Mouse (Mus musculus): ENCODE results near the gene Lin52. TPM values are rescaled to one million over a fixed set of nuclear protein-coding genes. Genes with fewer than 3 reads are reported as not detected.

Gene Lin52
- polyA plus RNA-seq, 1 experiment = 0.09 TPM

DNA sequence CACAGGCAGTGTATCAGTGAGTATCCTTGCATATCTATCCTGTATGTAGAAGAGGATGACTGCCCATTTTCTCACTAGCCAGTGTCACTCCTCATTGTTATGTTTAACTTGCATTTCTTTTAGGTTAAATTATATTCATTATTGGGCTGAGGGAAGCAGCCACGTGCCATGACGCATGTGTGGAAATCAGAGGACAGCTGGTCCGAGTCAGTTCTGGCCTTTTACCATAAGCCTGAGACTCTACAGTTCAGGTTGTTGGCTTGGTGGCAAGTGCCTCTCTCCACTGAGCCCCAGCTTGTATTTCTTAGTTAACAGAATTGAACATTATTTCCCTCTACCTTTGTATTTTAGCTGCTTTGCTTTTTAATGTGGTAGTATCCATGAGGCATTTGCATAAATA is 5.7 kb downstream of the Lin52 start:
- TF ChIP-seq GATA1 (IDR thresholded peaks at IDR 0.05; ENCODE audit: low read length) (no peak), TAL1 (IDR thresholded peaks at IDR 0.05; ENCODE audit: low read length) (no peak)
- H3K4me1 ChIP-seq (ENCODE audit: control insufficient read depth) = peaks cover 26% of the 10 kb centered on the region
- H3K9me3 ChIP-seq (ENCODE audit: control insufficient read depth, low read length) = peaks cover 7% of the 10 kb centered on the region
- no peak overlapping the region for H3K4me3 ChIP-seq (replicated peaks)
- H3K36me3 ChIP-seq (ENCODE audit: control insufficient read depth) = peaks cover 74% of the 10 kb centered on the region
- no peaks in the 10 kb centered on the region for H3K27me3 ChIP-seq (ENCODE audit: control insufficient read depth)

DNA sequence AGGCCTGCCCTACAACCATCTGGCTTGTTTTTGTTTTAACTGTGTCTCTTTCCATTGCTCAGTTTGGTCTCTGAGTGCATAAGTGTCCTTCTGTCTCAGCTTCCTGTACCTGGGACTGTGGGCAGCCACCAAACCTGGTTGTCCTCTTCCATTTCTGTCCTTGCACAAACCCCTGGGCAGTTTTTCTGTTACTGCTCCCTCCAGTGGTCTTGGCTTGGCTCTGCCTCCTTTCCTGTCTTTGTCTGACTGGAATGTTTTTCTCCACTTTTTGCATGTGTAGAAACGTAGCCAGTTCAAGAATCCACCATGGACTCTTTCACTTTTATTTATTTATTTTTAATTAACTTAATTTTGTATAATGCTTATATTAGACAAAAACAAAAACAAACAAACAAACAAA is 8.6 kb downstream of the Lin52 start:
- H3K9me3 ChIP-seq (ENCODE audit: control insufficient read depth, low read length) = peaks cover 7% of the 10 kb centered on the region
- peaks cover 85% of the 10 kb centered on the region for H3K36me3 ChIP-seq (ENCODE audit: control insufficient read depth)
- H3K4me3 ChIP-seq (replicated peaks) = no peak overlapping the region
- no peaks in the 10 kb centered on the region; the same call in 1 of the 2 replicates for H3K4me1 ChIP-seq (ENCODE audit: control insufficient read depth)
- H3K27me3 ChIP-seq (ENCODE audit: control insufficient read depth) = no peaks in the 10 kb centered on the region
- TF ChIP-seq GATA1 (IDR thresholded peaks at IDR 0.05; ENCODE audit: low read length) = no peak

DNA sequence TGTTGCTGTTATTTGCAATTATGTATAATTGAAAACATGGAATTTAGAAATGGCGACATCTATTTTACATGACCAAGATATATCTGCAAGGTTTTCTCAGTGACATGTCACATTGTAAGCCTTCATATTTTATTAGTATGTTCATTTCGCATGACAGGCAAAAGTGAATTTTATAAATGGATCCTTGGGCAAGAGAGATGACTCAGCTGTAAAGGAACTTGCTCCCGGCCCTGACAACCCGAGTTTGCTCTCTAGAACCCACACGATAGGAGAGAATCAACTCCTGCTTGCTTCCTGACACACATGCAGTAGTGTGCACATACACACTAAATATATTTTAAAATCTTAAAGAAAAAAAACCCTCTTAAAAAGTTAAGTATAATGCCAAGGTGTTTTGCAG is 10.2 kb downstream of the Lin52 start:
- H3K4me3 ChIP-seq (replicated peaks) = no peak overlapping the region
- no peaks in the 10 kb centered on the region for H3K27me3 ChIP-seq (ENCODE audit: control insufficient read depth)
- no peak for TF ChIP-seq TAL1 (IDR thresholded peaks at IDR 0.05; ENCODE audit: low read length)
- no peak for TF ChIP-seq GATA1 (IDR thresholded peaks at IDR 0.05; ENCODE audit: low read length)
- H3K36me3 ChIP-seq (ENCODE audit: control insufficient read depth) = peaks cover 87% of the 10 kb centered on the region
- H3K9me3 ChIP-seq (ENCODE audit: control insufficient read depth, low read length) = peaks cover 7% of the 10 kb centered on the region
- H3K4me1 ChIP-seq (ENCODE audit: control insufficient read depth) = no peaks in the 10 kb centered on the region

DNA sequence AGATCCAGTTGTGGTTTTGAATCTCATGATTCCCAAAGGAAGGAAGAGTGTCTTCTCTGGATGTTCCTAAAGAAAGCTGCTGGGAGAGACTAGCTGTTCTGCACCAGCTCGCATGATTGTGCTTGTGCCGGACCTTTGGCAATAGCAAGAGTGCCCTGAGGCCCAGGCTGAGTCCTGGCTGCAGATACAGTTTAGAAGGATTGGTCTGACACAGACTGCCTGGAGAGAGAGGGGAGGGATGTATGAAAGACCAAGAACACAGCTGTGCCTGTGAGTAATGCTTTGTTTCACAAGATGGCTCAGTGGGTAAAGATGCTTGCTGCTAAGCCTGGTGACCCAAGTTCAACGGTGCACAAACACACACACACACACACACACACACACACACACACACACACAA is 11.6 kb downstream of the Lin52 start:
- H3K27me3 ChIP-seq (ENCODE audit: control insufficient read depth) = no peaks in the 10 kb centered on the region
- peaks cover 87% of the 10 kb centered on the region for H3K36me3 ChIP-seq (ENCODE audit: control insufficient read depth)
- H3K9me3 ChIP-seq (ENCODE audit: control insufficient read depth, low read length) = peaks cover 7% of the 10 kb centered on the region

DNA sequence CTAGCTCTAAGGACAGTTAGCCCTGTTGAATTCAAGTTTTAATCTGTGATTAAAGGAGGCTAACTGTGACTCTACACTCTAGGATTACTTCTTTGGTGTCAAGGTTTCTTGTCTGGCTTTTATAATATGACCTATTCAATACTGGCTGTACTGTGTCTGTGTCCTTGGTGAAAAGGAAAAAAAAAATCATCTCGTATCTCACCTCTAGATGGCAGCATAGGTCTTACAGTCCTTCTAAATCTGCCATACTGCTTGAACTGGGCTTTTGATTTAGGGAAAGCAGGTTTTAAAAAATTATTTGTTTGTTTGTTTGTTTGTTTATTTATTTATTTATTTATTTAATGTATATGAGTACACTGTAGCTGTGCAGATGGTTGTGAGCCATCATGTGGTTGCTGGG is 17.5 kb downstream of the Lin52 start:
- peaks cover 88% of the 10 kb centered on the region for H3K36me3 ChIP-seq (ENCODE audit: control insufficient read depth)

More for the DNA sequence above, 11.6 kb downstream of the Lin52 start:
- no peak overlapping the region for H3K4me3 ChIP-seq (replicated peaks)
- no peaks in the 10 kb centered on the region for H3K4me1 ChIP-seq (ENCODE audit: control insufficient read depth)
- no peak for TF ChIP-seq GATA1 (IDR thresholded peaks at IDR 0.05; ENCODE audit: low read length)
- no peak for TF ChIP-seq TAL1 (IDR thresholded peaks at IDR 0.05; ENCODE audit: low read length)

DNA sequence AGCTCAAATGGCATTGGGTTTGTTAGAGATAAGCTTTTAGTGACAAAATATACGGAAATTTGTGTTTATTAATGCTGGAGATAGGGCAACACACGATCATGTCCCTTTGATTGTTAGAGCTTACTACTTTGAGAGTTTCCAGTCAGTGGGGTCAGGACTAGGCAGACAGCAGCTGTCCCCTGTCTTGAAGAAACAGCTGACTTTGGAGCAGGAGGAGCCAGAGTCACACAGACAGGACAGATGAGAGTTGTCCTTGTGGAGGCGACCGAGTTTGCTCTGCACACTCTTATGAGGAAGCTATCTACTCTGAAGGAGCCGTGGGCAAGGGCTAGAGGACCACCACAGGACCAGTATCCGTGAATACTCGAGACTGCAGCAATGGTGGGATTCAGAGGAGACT is 27.7 kb downstream of the Lin52 start:
- H3K9me3 ChIP-seq (ENCODE audit: control insufficient read depth, low read length) = no peaks in the 10 kb centered on the region
- H3K36me3 ChIP-seq (ENCODE audit: control insufficient read depth) = peaks cover 57% of the 10 kb centered on the region
- H3K4me1 ChIP-seq (ENCODE audit: control insufficient read depth) = no peaks in the 10 kb centered on the region
- H3K27me3 ChIP-seq (ENCODE audit: control insufficient read depth) = no peaks in the 10 kb centered on the region
- TF ChIP-seq TAL1 (IDR thresholded peaks at IDR 0.05; ENCODE audit: low read length) (no peak), GATA1 (IDR thresholded peaks at IDR 0.05; ENCODE audit: low read length) (no peak)
- H3K4me3 ChIP-seq (replicated peaks) = no peak overlapping the region

More for the DNA sequence above, 17.5 kb downstream of the Lin52 start:
- H3K9me3 ChIP-seq (ENCODE audit: control insufficient read depth, low read length) = no peaks in the 10 kb centered on the region
- TF ChIP-seq GATA1 (IDR thresholded peaks at IDR 0.05; ENCODE audit: low read length) (no peak), TAL1 (IDR thresholded peaks at IDR 0.05; ENCODE audit: low read length) (no peak)
- no peak overlapping the region for H3K4me3 ChIP-seq (replicated peaks)
- H3K27me3 ChIP-seq (ENCODE audit: control insufficient read depth) = no peaks in the 10 kb centered on the region
- no peaks in the 10 kb centered on the region for H3K4me1 ChIP-seq (ENCODE audit: control insufficient read depth)

DNA sequence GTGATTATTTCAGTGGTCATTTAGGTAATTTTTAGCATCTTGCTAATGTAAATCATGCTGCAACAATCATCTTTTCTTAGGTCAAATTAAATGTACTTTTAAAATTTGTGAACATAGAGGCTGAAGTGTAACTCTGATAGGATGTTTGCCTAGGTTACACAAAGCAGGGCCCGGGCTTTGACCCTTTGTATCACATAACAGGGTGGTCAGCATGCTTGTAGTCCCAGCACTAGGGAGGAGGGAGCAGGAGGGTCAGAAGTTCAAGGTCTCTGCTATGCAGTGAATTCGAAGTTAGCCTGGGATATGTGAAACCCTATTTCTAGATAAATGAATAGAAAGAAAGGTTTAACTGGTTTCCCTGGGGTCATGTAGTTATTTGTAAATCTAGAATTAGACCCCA is 30.0 kb downstream of the Lin52 start:
- H3K9me3 ChIP-seq (ENCODE audit: control insufficient read depth, low read length) = no peaks in the 10 kb centered on the region
- TF ChIP-seq GATA1 (IDR thresholded peaks at IDR 0.05; ENCODE audit: low read length) = no peak
- no peak overlapping the region for H3K4me3 ChIP-seq (replicated peaks)
- H3K27me3 ChIP-seq (ENCODE audit: control insufficient read depth) = no peaks in the 10 kb centered on the region
- no peaks in the 10 kb centered on the region; the same call in 1 of the 2 replicates for H3K4me1 ChIP-seq (ENCODE audit: control insufficient read depth)
- peaks cover 49% of the 10 kb centered on the region for H3K36me3 ChIP-seq (ENCODE audit: control insufficient read depth)

DNA sequence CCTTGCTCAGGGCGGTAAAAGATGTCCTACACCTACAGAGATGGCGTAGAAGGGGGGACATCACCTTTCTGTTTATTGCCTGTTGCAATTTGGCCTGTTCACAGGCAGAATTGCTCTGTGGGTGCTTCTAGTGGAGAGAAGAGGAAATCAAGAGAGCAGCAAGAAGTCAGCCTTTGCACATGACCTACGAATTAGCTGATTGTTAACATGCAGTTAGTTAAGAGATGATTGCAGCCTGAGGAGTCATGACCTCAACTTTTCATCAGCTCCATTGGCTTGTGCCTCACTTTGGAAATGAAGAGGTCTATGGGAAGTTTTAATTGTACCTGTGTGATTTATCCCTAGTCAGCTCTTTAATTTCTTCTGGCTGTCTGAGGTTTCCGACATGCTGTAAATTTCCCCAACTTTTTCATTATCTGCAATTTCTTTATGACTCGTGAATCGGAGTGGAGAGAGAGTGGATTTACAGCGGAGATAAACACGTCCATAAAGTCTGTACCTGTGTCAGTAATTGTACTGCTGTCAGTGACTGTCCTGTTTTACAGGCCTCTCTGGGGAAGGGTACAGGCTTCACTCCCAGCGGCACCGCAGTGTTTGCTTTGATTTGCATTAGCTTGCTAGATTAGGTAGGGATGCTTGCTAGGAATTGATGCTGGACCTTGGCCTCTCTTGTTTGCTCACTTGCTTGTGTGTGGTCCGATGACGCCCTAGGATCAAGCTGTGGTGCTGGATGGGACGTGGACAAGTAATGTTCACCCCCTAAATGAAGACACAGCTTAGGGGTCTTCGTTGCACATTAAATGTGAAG is 31.8 kb downstream of the Lin52 start:
- Histone ChIP-seq H3K9me3 (ENCODE audit: control insufficient read depth, low read length) (no peaks in the 10 kb centered on the region), H3K4me3 (replicated peaks) (no peak overlapping the region), H3K4me1 (ENCODE audit: control insufficient read depth) (peaks cover 2% of the 10 kb centered on the region; the same call in 1 of the 2 replicates), H3K36me3 (ENCODE audit: control insufficient read depth) (peaks cover 46% of the 10 kb centered on the region), H3K27me3 (ENCODE audit: control insufficient read depth) (no peaks in the 10 kb centered on the region)
- TF ChIP-seq GATA1 (IDR thresholded peaks at IDR 0.05; ENCODE audit: low read length) (no peak), TAL1 (IDR thresholded peaks at IDR 0.05; ENCODE audit: low read length) (no peak)

DNA sequence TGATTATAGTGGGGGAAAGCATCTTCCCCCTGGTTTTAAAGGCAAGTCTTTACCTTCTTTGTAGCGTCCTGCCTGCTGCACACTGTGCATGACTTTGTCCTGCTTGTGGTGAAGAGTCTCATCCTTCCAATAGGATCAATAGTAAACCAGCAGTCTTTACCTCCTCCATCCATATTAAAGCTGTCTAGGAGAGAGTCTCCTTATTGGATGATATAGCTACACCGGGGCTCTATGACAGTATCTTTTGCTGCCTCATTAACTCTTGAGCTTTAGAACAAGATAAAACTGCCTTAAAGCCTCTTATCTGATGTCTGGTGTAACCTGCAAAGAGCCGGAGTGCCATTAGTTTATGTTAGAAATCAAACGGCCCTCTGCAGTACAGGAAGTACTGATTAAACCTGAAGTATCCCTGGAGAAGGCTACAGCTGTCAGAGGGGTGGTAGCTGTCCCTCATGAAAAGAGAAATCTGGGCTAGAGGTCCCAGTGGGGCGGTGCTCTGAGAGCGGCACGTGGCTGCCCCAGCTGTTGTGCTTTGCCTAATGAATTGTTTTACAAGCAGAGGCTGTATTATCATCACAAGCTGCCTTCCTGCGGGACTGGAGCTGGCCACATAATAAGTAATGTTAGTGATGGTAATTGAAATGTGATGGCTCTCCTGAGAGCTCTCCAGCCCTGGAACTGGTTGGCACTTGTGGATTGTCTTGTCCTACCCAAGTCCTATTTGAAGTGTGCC is 36.3 kb downstream of the Lin52 start:
- no peak overlapping the region for H3K4me3 ChIP-seq (replicated peaks)
- peaks cover 35% of the 10 kb centered on the region for H3K36me3 ChIP-seq (ENCODE audit: control insufficient read depth)
- TF ChIP-seq GATA1 (IDR thresholded peaks at IDR 0.05; ENCODE audit: low read length) (no peak), TAL1 (IDR thresholded peaks at IDR 0.05; ENCODE audit: low read length) (no peak)
- no peaks in the 10 kb centered on the region for H3K9me3 ChIP-seq (ENCODE audit: control insufficient read depth, low read length)
- H3K27me3 ChIP-seq (ENCODE audit: control insufficient read depth) = no peaks in the 10 kb centered on the region
- H3K4me1 ChIP-seq (ENCODE audit: control insufficient read depth) = peaks cover 7% of the 10 kb centered on the region

All from erythroblast, embryonic 14.5 days (primary cell).